Mouse (Mus musculus) left cerebral cortex, adult 2 months (tissue): ENCODE measurements around the gene Cd19. TPM values are rescaled to one million over a fixed set of nuclear protein-coding genes. Genes with fewer than 3 reads are reported as not detected.
A peak's percentile ranks its signal among the peaks of the same experiment; 100 is the strongest.
"Not testable (repeated sequence)": the region's sequence is repeated elsewhere in the genome, so short reads cannot be mapped to it uniquely, and the experiment has no call there.

Experiments used
- DNase-seq, 2 experiments: peaks; one replicate each; pipeline ENCODE4 v3.0.0; 2021 to 2022; ENCODE audit warnings: low spot score in 2 of 2, mixed read lengths in 1 of 2; ENCODE audit errors: extremely low spot score in 1 of 2
- H3K27ac ChIP-seq: fragments of 200-600 bp; 2 replicates; pipeline ENCODE4 v1.8.1; 2022
- H3K4me3 ChIP-seq: fragments of 200-600 bp; 2 replicates; pipeline ENCODE4 v1.8.1; 2022
- CTCF ChIP-seq: fragments of 200-600 bp; IDR thresholded peaks from 2 replicates; pipeline ENCODE4 v1.8.1; 2022; ENCODE audit warnings: antibody characterized with exemption, mild to moderate bottlenecking, moderate library complexity
- intact Hi-C: fragments of 180-260 bp; cut with DNase I; formaldehyde crosslinking; loops from one replicate; pipeline ENCODE4 v1.15.1; 2025
- total RNA-seq, 2 experiments: library from RNA; stranded (reverse); gene quantifications; 2 replicates each; pipeline ENCODE4 v1.2.3; 2021

Cd19 gene
- total RNA-seq, 2 experiments from 2014 or later = not detected

GRCm38 (mm10) chr7:126429503-126429898, 14.8 kb upstream of the Cd19 start:
- H3K4me3 ChIP-seq = peak overlapping the region; percentile 83
- TF ChIP-seq CTCF = no peak
- DNase-seq = no peak
- intact Hi-C loops = no loop called here
- H3K27ac ChIP-seq = no peak overlapping the region; the same call in 1 of the 2 replicates

GRCm38 (mm10) chr7:126428631-126429502, 14.2 kb upstream of the Cd19 start, which contains the start of gene Rabep2:
Gene Rabep2 (plus strand): TSS chr7:126428759.
- Histone ChIP-seq H3K27ac (peak within 1 kb of the TSS; percentile 91), H3K4me3 (peak within 1 kb of the TSS; percentile 83)
- DNase-seq = peak; percentile 92 to 96
- no peak for TF ChIP-seq CTCF
- intact Hi-C loops = no loop called here

GRCm38 (mm10) chr7:126428154-126428553, 13.5 kb upstream of the Cd19 start:
- H3K4me3 ChIP-seq = peak overlapping the region; percentile 83
- H3K27ac ChIP-seq = peak overlapping the region; percentile 91
- DNase-seq = no peak
- no peak for TF ChIP-seq CTCF
- intact Hi-C loops = no loop called here

- TF ChIP-seq CTCF = no peak
Measured at GRCm38 (mm10) chr7:126427323-126427860, 12.7 kb upstream of the Cd19 start.

GRCm38 (mm10) chr7:126424161-126424560, 9.5 kb upstream of the Cd19 start:
- no peak for TF ChIP-seq CTCF
- H3K27ac ChIP-seq = no peak overlapping the region
- intact Hi-C loops = no loop called here
- no peak for DNase-seq
- H3K4me3 ChIP-seq = no peak overlapping the region

More at GRCm38 (mm10) chr7:126427323-126427860, 12.7 kb upstream of the Cd19 start:
- no peak for DNase-seq
- no peak overlapping the region for H3K27ac ChIP-seq
- intact Hi-C loops = no loop called here
- no peak overlapping the region for H3K4me3 ChIP-seq

GRCm38 (mm10) chr7:126421756-126422155, 7.1 kb upstream of the Cd19 start:
- intact Hi-C loops = no loop called here
- Histone ChIP-seq H3K27ac (no peak overlapping the region), H3K4me3 (no peak overlapping the region)
- DNase-seq = no peak
- no peak for TF ChIP-seq CTCF

- Histone ChIP-seq H3K4me3 (no peak overlapping the region), H3K27ac (no peak overlapping the region)
- intact Hi-C loops = no loop called here
- no peak for TF ChIP-seq CTCF
- no peak for DNase-seq
Measured at GRCm38 (mm10) chr7:126418496-126418895, 3.8 kb upstream of the Cd19 start.

DNA sequence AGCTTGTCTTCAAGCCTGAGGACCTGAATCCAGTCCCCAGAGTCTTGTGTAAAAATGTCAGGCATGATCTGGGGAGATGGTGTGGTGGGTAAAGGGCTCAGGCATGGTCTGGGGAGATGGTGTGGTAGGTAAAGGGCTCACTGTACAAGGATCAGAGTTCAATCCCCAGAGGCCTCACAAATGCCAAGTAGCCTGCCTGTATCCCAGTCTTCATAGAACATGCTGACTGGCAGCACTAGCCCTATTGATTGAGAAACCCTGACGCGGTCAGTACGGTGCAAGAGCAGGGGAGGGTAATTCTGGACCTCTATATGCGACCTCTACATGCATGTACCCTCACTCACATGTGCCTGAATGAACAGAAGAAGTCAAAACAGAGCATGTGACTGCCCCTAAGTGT, 2.9 kb upstream of the Cd19 start:
- no peak for DNase-seq
- H3K4me3 ChIP-seq = no peak overlapping the region
- intact Hi-C loops = no loop called here
- H3K27ac ChIP-seq = no peak overlapping the region
- TF ChIP-seq CTCF = no peak

DNA sequence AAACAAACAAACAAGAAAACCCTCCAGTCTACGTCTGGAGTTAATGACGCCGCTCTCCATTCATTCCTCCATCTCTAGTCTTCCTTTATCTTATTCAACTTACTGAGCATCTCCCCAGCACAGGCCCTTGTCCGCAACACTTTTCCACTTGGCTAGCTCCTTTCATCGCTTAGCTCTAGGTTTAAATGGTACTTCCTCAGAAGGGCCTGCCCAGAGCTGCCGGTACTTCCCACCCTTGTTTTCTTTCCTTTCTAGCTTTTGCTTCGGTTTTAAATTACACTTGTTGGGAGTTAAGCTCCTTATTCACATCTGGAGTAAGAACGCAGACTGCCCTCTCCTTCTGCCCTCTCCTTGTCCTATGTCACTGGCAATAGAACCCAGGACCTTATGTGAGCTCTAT, 2.4 kb upstream of the Cd19 start:
- Histone ChIP-seq H3K27ac (no peak overlapping the region), H3K4me3 (no peak overlapping the region)
- DNase-seq = no peak
- no peak for TF ChIP-seq CTCF
- intact Hi-C loops = no loop called here

GRCm38 (mm10) chr7:126416615-126417014, 1.9 kb upstream of the Cd19 start:
- H3K4me3 ChIP-seq = no peak overlapping the region
- H3K27ac ChIP-seq = no peak overlapping the region
- no peak for DNase-seq
- no peak for TF ChIP-seq CTCF
- intact Hi-C loops = no loop called here

DNA sequence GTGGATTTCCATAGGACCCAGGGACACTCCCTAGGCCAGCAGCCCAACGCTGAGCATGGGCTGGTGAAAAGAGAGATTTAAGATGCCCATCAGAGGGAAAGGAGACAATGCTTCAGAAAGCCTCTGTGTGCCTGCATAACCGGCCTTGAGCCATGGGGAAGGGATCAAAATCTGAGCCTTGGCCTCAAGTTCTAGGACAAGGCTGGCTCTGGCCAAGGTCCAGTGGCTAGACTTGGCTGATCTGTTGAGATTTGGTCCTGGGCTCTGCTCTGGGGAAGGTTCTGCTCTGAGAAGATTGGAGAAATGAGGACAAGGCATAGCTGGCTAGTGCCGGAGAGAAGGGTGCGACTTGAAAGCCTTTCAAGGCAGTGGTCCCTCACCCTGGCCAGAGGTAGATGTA, 3.6 kb downstream of the Cd19 start:
- Histone ChIP-seq H3K4me3 (no peak overlapping the region), H3K27ac (no peak overlapping the region)
- no peak for DNase-seq
- no peak for TF ChIP-seq CTCF
- intact Hi-C loops = no loop called here

DNA sequence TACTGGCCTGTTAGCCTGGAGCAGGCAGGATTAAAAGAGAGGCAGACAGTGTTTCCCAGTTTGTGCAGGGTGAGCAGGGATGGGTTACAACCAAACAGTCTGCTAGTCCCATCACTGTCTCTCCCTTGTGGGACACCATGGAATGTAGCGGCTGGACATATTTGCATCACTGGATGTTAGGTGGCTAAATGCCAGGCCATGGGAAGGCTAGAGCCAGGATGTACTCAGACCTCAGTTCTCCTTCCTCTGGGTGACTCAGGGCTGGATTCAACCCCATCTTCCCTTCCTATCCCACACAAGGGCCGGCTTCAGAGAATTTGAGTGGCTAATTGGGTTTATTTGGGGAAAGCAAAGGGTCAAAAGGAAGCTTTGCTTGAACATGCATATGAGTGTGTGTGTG, 6.0 kb downstream of the Cd19 start:
- DNase-seq = no peak
- TF ChIP-seq CTCF = no peak
- Histone ChIP-seq H3K27ac (no peak overlapping the region), H3K4me3 (no peak overlapping the region)
- intact Hi-C loops = no loop called here

DNA sequence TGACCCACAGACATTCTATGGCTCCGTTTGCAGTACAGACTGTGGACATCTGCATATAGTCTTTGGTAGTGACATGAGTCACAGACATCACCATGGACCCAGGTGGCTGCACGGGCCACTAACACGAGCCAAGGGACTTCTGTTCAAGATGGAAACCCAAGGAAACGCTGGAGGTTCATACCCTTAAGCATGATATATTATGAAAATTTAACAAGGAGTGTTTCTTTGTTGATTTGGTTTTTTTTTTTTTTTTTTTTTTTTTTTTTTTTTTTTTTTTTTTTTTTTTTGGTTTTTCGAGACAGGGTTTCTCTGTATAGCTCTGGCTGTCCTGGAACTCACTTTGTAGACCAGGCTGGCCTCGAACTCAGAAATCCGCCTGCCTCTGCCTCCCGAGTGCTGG, 12.2 kb downstream of the Cd19 start:
- DNase-seq, intact Hi-C loops, H3K27ac ChIP-seq, H3K4me3 ChIP-seq: not testable (repeated sequence)
